Mouse (Mus musculus): ENCODE data around the gene Bet1. TPM values are rescaled to one million over a fixed set of nuclear protein-coding genes. Genes with fewer than 3 reads are reported as not detected.

Bet1 gene
- polyA plus RNA-seq, 1 experiment from 2014 or later, result 62.0 TPM

DNA sequence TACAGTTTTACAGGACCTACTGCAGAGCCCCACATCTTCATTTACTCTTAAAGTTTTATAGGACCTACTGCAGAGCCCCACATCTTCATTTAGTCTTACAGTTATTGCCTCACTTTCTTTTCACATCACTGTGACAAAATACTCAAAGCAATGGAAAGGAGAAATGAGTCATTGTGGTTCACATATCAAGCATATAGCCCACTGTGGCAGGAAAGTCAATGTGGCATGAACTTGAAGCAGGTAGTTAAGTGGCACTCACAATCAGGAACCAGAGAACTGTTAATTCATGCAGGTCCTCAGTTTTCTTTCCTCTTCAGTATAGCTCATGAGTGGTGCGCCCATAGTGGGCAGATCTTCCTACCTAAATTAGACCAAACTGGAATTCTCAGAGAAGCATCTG is 39.6 kb downstream of the Bet1 start:
- ATAC-seq (ENCODE audit: low FRiP score), result no peak
- Histone ChIP-seq H3K9ac (ENCODE audit: low read length) (no peak overlapping the region), H3K27ac (ENCODE audit: low read depth, low read length) (no peak overlapping the region), H3K4me2 (no peak overlapping the region), H3K36me3 (ENCODE audit: control insufficient read depth, insufficient read depth, low read length) (no peaks in the 10 kb centered on the region), H3K4me3 (ENCODE audit: low read depth, low read length) (no peak overlapping the region), H3K9me3 (ENCODE audit: control insufficient read depth, low read length) (no peaks in the 10 kb centered on the region), H3K27me3 (ENCODE audit: control insufficient read depth, insufficient read depth, low read length) (no peaks in the 10 kb centered on the region), H3K4me1 (ENCODE audit: control insufficient read depth, insufficient read depth, low read length) (no peaks in the 10 kb centered on the region)
- no peak for DNase-seq (ENCODE audit: low spot score, missing footprints)
- 85% methylated on average over 1 of the region's 1 CpGs for WGBS

GRCm38 (mm10) chr6:4041821-4042220 is 45.0 kb downstream of the Bet1 start:
- Histone ChIP-seq H3K4me1 (ENCODE audit: control insufficient read depth, insufficient read depth, low read length) (no peaks in the 10 kb centered on the region), H3K9ac (ENCODE audit: low read length) (no peak overlapping the region), H3K27me3 (ENCODE audit: control insufficient read depth, insufficient read depth, low read length) (no peaks in the 10 kb centered on the region), H3K36me3 (ENCODE audit: control insufficient read depth, insufficient read depth, low read length) (no peaks in the 10 kb centered on the region), H3K4me3 (ENCODE audit: low read depth, low read length) (no peak overlapping the region), H3K9me3 (ENCODE audit: control insufficient read depth, low read length) (no peaks in the 10 kb centered on the region), H3K4me2 (no peak overlapping the region), H3K27ac (ENCODE audit: low read depth, low read length) (no peak overlapping the region)
- ATAC-seq (ENCODE audit: low FRiP score) (no peak), DNase-seq (ENCODE audit: low spot score, missing footprints) (no peak)
- 91% methylated on average over 1 of the region's 1 CpGs for WGBS

GRCm38 (mm10) chr6:4030956-4031355 is 55.8 kb downstream of the Bet1 start:
- Histone ChIP-seq H3K27ac (ENCODE audit: low read depth, low read length) (no peak overlapping the region), H3K4me2 (no peak overlapping the region), H3K9me3 (ENCODE audit: control insufficient read depth, low read length) (no peaks in the 10 kb centered on the region), H3K27me3 (ENCODE audit: control insufficient read depth, insufficient read depth, low read length) (no peaks in the 10 kb centered on the region), H3K9ac (ENCODE audit: low read length) (no peak overlapping the region), H3K4me3 (ENCODE audit: low read depth, low read length) (no peak overlapping the region), H3K4me1 (ENCODE audit: control insufficient read depth, insufficient read depth, low read length) (no peaks in the 10 kb centered on the region), H3K36me3 (ENCODE audit: control insufficient read depth, insufficient read depth, low read length) (no peaks in the 10 kb centered on the region)
- ATAC-seq (ENCODE audit: low FRiP score) (no peak), DNase-seq (ENCODE audit: low spot score, missing footprints) (no peak)
- 92% methylated on average over 3 of the region's 3 CpGs for WGBS

Other genes with a start within 250 kb of the Bet1 start
- 0.28 and 0.68 TPM in 2 replicates for gene Tfpi2, start 98.1 kb downstream of the Bet1 start, polyA plus RNA-seq (2014; fragmentation: Nextera tagmentation; extraction: Ambion mirVana)
- gene Gngt1, start 93.2 kb downstream of the Bet1 start, polyA plus RNA-seq (2014; fragmentation: Nextera tagmentation; extraction: Ambion mirVana), result not detected in 2 replicates
- gene Gng11, start 83.1 kb downstream of the Bet1 start, polyA plus RNA-seq (2014; fragmentation: Nextera tagmentation; extraction: Ambion mirVana), result 40.2 and 43.7 TPM in 2 replicates

Measured in midbrain, embryonic 11.5 days (tissue).